Mouse (Mus musculus): ENCODE results near the gene Ndufb4.
"Not testable (repeated sequence)": the region's sequence is repeated elsewhere in the genome, so short reads cannot be mapped to it uniquely, and the experiment has no call there.

Gene Ndufb4

DNA sequence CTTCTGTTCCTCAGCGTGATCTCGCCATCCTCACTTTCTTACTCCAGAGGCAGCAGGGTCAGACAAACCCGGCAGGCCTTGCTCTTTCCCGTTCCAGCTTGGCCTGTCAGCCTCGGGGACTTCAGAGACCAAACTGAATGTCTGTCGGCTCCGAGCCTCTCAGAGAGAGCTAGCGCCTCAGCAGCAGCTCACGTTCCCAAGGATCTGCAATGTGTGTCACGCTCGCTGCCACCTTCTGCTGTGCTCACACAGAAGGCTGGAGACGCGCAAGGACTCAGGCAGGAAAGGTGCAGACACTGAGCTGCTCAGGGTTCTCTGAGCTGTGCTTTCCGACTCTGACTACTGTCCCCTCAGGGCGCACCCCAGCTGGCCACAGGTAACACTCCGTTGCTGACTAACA is 7.2 kb downstream of the Ndufb4 start:
- in situ Hi-C loops (cut with MboI; ENCODE audit: unreplicated experiment in 2 of 2), result no loop called here

GRCm38 (mm10) chr16:37645799-37646198 is 8.5 kb downstream of the Ndufb4 start:
- in situ Hi-C loops (cut with MboI; ENCODE audit: unreplicated experiment in 2 of 2), result no loop called here

DNA sequence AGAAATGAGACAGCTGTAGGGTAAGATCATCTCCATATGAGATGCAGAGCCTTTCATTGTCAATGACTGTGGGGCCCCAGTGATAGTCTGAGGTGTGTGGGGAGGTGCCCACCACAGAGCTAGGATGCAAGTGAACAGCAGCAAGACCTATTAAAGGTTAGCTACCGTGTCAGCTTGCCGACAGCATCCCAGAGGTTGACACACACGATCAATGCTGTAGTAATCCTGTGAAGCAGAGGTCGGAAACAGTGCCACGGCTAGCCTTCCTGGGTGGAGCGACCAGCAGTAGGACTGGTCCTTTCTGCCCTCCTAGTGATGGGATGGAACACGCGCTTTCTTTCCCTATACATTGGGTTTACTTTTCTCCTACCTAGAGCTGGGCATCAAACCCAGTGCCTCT is 9.0 kb downstream of the Ndufb4 start:
- in situ Hi-C loops (cut with MboI; ENCODE audit: unreplicated experiment in 2 of 2), result no loop called here

DNA sequence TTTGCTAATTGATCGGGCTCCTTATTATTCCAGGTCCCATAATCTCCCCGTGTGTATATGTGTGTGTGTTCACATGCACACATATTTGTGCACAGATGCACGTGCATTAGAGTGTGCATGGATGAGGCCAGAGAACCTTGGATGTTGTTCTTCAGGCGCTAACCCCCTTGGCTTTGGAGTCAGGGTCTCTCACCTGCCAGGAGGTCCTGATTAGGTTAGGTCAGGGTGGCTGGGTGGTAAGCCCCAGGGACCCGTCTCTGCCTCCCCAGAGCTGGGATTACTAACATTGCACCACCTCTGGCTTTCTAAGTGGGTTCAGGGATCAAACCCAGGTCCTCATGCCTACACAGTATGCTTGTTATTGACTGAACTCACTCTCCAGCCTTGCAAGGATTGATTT is 9.8 kb downstream of the Ndufb4 start:
- in situ Hi-C loops (cut with MboI; ENCODE audit: unreplicated experiment in 2 of 2), result no loop called here

- in situ Hi-C loops (cut with MboI; ENCODE audit: unreplicated experiment in 2 of 2), result not testable (repeated sequence)
Observed at GRCm38 (mm10) chr16:37640522-37640921, 13.7 kb downstream of the Ndufb4 start.

DNA sequence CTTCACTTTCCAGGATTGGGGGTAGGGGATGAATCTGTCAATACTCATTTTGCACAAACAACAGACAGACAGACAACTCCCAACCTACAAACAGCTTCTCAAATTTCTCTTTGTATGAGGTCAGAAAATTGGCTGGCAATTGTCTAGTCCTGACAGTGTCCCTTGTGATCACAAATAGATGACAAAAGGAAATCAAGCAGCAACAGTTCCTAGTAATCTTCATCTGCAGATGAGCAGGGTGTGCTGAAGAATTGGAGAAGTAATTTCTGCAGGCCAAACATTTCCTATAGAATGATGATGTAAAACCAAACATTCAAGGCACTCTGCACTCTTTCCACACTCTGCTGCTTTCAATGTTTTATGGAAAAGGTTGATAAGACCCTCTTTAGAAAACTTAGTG is 16.5 kb downstream of the Ndufb4 start:
- in situ Hi-C loops (cut with MboI; ENCODE audit: unreplicated experiment in 2 of 2), result no loop called here

DNA sequence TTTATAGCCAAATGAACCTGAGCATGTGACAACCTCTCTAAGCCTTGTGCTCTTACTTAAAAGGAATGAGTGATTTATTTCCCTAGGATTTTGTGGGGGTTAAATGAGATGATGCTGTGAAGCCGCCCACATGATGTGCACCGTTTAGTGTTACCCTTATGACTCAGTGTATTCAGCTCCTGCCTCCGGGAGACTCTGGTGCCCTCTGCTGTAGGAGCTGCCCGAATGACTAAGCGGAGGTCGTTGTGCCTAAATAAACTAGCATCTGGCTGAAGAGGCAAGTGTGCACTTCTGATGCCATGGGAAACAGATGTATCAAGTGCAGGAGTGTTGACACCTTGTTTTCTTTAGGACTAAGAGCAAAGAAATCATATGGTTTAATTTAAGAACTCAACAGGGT is 18.1 kb downstream of the Ndufb4 start:
- in situ Hi-C loops (cut with MboI; ENCODE audit: unreplicated experiment in 2 of 2), result no loop called here

DNA sequence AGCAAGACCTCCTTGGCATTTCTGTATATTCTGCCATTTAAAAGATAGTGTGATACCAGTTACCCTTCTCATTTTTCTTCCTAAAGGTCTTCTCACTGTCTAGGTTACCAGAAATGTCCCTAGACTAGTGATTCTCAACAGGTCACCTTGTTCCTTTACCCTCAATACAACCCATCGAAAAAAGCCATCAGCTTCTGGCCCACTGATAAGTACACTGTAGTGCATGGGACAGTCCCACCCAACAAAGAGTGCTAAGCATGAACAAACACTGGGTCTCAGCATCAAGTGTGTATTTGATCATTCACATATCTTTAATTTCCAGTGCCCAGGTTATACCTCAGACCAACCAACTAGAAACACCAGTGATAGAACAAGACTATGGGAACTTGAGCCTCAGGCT is 19.2 kb downstream of the Ndufb4 start:
- in situ Hi-C loops (cut with MboI; ENCODE audit: unreplicated experiment in 2 of 2), result no loop called here

DNA sequence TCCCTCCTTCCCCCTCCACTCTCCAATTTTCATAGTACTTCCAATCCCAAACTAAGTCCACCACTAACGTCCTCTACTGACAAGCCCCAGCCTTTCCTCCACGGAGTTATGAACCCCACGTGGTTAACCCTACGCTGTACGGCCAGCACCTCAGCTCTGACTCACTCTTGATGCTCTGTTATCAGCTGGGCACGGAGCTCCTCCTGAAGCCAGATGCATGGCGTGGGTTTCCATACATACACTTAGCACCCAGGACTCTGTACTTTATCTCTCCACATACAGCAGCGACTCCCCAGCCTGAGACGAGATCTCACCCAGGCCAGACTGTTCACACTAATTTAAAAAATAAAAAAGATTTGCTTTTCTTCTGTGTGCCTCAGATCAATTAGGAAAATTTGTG is 19.7 kb downstream of the Ndufb4 start:
- in situ Hi-C loops (cut with MboI; ENCODE audit: unreplicated experiment in 2 of 2), result no loop called here

GRCm38 (mm10) chr16:37629011-37629410 is 25.2 kb downstream of the Ndufb4 start:
- in situ Hi-C loops (cut with MboI; ENCODE audit: unreplicated experiment in 2 of 2), result no loop called here

- in situ Hi-C loops (cut with MboI; ENCODE audit: unreplicated experiment in 2 of 2), result no loop called here
Observed at GRCm38 (mm10) chr16:37628336-37628735, 25.9 kb downstream of the Ndufb4 start.

DNA sequence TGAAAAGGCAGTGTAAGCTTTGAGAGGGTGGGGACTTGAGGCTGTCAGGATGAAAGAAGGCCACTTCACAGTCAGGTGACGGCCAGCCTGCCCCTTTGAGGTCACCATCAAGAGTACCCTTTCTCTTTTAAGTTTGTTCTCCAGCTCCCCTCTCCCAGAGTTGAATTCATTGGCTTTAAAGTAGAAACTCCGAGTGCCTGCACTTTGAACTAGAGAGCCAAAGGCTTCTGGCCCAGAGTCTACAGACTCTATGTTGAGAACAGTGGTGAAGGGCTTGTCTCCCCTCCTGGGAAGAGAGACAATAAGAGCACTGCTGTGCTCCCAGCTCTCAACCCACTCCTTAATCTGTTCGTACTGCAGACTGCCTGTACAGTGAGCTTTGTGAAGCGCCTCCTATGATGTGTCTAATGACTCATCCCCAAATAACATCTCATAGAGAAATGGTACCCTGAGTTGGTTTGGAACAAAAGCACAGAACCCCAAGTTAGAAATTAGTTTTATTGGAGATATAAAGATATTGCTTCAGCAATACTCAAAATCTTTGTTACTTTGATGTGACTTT is 27.8 kb downstream of the Ndufb4 start:
- in situ Hi-C loops (cut with MboI; ENCODE audit: unreplicated experiment in 2 of 2), result no loop called here

- in situ Hi-C loops (cut with MboI; ENCODE audit: unreplicated experiment in 2 of 2), result no loop called here
Observed at GRCm38 (mm10) chr16:37622919-37623318, 31.3 kb downstream of the Ndufb4 start.

DNA sequence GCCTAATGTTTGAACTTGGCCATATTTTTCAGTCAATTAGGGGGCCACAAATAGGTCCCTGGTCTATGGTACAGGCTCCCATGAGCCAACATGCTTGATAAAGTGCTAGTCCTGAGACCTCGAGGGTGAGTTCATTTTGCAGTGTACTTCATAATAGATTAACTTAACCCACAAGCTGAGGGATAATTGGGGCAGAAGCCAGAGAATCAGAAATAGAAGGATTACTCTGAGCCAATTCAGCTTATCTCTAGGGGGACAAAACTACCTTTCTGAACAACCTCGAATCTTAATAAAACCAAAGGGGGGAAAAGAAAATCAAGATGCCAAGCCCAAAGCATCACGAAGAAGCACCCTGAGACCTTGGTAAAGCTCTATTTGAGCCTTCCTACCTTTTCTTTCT is 31.9 kb downstream of the Ndufb4 start:
- in situ Hi-C loops (cut with MboI; ENCODE audit: unreplicated experiment in 2 of 2), result no loop called here

DNA sequence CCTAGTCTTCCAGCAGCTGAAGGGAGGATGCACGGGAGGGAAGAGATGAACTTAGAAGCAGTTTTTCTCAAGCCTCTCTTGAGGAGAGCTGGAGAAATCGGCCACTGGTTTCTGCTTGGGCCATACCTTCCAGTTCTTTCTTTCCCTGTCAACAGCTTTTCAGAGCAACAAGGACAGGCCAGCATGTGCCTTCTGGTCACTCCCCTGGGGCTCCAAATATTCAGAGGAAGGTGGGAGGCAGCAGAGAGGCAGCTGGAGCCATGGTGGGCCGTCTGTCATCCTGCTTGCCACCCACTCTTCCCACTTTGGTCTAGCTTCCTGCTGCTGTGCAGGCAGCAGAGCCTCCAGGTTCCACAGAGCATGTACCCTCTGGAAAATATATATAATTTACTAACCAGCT is 36.6 kb downstream of the Ndufb4 start:
- in situ Hi-C loops (cut with MboI; ENCODE audit: unreplicated experiment in 2 of 2), result no loop called here

GRCm38 (mm10) chr16:37616104-37616503 is 38.1 kb downstream of the Ndufb4 start:
- in situ Hi-C loops (cut with MboI; ENCODE audit: unreplicated experiment in 2 of 2), result no loop called here

GRCm38 (mm10) chr16:37615429-37615828 is 38.8 kb downstream of the Ndufb4 start:
- in situ Hi-C loops (cut with MboI; ENCODE audit: unreplicated experiment in 2 of 2), result no loop called here

DNA sequence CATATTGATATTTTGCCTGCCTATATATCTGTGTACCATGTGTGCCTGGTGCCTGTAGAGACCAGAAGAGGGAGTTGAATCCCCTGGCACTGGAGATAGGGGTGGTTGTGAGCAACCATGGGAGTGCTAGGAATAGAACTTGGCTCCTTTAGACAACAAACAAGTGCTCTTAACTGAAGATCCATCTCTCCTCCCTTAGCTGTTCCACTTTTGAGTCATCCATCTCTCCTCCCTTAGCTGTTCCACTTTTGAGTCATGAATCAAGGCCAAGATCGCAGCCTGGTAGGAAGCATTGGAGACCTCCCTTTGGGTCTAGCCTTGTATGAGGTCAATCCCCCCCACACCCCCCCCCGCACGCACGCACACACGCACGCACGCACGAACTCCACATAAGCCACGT is 39.7 kb downstream of the Ndufb4 start:
- in situ Hi-C loops (cut with MboI; ENCODE audit: unreplicated experiment in 2 of 2), result no loop called here

DNA sequence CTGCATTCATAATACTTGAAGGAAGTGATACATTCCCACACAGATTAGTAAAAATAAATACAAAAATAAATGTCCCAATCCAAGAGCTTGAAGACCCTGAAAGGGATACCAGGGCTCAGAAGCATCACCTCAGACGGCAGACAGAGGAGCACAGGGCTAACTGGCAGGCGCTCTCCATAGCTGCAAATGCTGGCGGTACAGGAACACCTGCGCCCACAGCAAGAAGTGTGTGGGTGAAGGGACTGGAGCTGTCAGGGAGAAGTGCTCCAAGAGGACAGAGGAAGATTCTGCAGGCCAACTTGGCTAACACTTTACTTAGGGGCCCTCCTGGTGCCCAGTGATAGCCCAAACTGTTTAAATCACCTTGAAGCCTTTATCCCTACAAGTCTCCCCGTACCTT is 42.2 kb downstream of the Ndufb4 start:
- in situ Hi-C loops (cut with MboI; ENCODE audit: unreplicated experiment in 2 of 2), result no loop called here

- in situ Hi-C loops (cut with MboI; ENCODE audit: unreplicated experiment in 2 of 2), result no loop called here
Observed at GRCm38 (mm10) chr16:37611072-37611471, 43.2 kb downstream of the Ndufb4 start.

DNA sequence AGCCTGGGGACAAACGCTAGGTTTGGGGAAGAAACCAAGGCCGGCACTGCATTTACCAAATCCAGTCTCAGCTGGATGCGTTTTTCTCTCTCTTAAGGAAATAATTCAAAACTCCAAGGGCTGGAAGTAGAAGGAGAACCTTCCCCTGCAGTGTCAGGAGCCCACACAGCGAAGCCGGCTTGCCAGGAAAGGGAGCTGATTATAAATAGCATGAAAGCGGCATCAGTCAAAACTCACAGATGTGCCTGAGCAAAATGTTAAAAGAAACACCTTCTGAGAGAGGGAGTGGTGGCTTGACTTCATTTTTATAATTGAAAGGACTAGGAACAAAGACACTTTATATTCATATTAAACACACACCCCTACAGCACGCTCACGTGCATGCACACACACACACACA is 43.9 kb downstream of the Ndufb4 start:
- in situ Hi-C loops (cut with MboI; ENCODE audit: unreplicated experiment in 2 of 2), result no loop called here

- in situ Hi-C loops (cut with MboI; ENCODE audit: unreplicated experiment in 2 of 2), result no loop called here
Observed at GRCm38 (mm10) chr16:37604243-37604642, 50.0 kb downstream of the Ndufb4 start.

DNA sequence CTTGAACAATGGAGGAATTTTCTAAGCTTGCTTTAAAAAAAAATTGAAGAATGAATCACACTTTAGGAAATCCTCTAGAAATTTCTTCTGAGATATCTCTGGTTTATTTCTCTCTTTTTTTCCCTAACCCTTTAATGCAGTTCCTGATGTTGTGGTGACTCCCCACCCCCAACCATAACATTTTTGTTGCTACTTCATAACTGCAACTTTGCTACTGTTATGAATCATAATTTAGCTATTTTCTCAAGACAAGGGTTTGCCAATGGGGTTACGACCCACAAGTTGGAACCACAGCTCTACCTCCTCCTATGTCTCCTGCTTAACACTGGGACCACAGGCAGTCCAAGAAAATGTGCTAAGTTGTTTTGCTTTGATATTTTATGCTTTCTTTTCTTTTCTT is 50.8 kb downstream of the Ndufb4 start:
- in situ Hi-C loops (cut with MboI; ENCODE audit: unreplicated experiment in 2 of 2), result no loop called here
